ENCODE assay signal across 10 mouse cellular contexts in the genomic region with DNA sequence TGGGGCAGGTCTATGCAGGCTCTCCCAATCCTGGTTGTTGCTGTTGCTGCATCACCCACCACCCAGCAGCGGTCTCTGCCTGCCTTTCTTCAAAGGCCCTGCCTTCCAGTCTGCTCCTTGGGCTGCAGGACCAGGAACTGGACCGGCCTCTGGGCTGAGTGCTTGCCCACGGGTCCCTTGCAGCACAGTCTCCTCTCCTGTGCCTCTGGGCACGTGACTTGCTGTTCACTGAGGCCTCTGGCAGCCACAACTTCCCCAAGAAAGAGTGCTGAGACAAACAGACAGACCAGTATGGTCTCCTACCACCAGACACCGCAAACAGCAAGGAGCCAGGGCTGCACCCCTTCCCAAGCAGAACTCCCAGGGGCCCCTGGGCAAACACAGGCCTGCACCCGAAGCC. TPM values are rescaled to one million over a fixed set of nuclear protein-coding genes. Genes with fewer than 3 reads are reported as not detected.
DNase-seq lines count a peak whose midpoint lies in the region; ATAC-seq and TF ChIP-seq lines count a peak whose summit lies in the region.
"Had no signal": no experiment of that assay in that cellular context is flagged by ENCODE, and none has a peak within 500 bp of the region (broad histone marks: within the 10 kb centered on the region; RNA-seq: fewer than 3 reads in every experiment).

No protein-coding gene starts in this region.

- H3K4me1 ChIP-seq in kidney, adult 2 months (ENCODE audit: control insufficient read depth, insufficient read depth, low read length), result peaks cover 49% of the 10 kb centered on the region; the same call in 1 of the 2 replicates
- peaks cover 72% of the 10 kb centered on the region for H3K4me1 ChIP-seq in bone marrow macrophage, adult 2 months (ENCODE audit: control insufficient read depth, insufficient read depth, low read length)
- peaks cover 82% of the 10 kb centered on the region for H3K4me1 ChIP-seq in heart, embryonic 15.5 days (replicated peaks)
- peaks cover 9% of the 10 kb centered on the region for H3K4me1 ChIP-seq in forebrain, embryonic 13.5 days

- intact Hi-C loops in left cerebral cortex, postnatal 25 days (cut with DNase I), result no loop called here

- 0 out of 2 replicates have a peak overlapping the region, but pooled peaks have one; percentile 19 for H3K27ac ChIP-seq in kidney, adult 2 months (ENCODE audit: insufficient read depth, low read depth, low read length)
- peak overlapping the region; percentile 96 for H3K27ac ChIP-seq in bone marrow macrophage, adult 2 months (ENCODE audit: insufficient read depth, low read depth, low read length)
- H3K27ac ChIP-seq in heart, embryonic 15.5 days, result no peak overlapping the region
- no peak overlapping the region for H3K27ac ChIP-seq in forebrain, embryonic 13.5 days
- H3K27ac ChIP-seq: midbrain, embryonic 13.5 days had no signal

- TF ChIP-seq CTCF in kidney, adult 2 months (conservative IDR thresholded peaks at IDR 0.05; ENCODE audit: insufficient read depth, insufficient read length, low read depth, low read length), result no peak
- no peak for TF ChIP-seq CTCF in bone marrow macrophage, adult 2 months (IDR thresholded peaks at IDR 0.05; ENCODE audit: low read depth, low read length)

- 0 out of 2 replicates have a peak overlapping the region, but pooled peaks have one; percentile 0 for H3K4me2 ChIP-seq in heart, embryonic 15.5 days
- H3K4me2 ChIP-seq in forebrain, embryonic 13.5 days, result no peak overlapping the region
- H3K4me2 ChIP-seq: midbrain, embryonic 13.5 days had no signal

- no peak overlapping the region for H3K4me3 ChIP-seq in kidney, adult 2 months (ENCODE audit: insufficient read depth, low read depth, low read length)
- H3K4me3 ChIP-seq in bone marrow macrophage, adult 2 months (ENCODE audit: insufficient read depth, low read length), result peak overlapping the region; percentile 34
- no peak overlapping the region for H3K4me3 ChIP-seq in heart, embryonic 15.5 days
- H3K4me3 ChIP-seq in forebrain, embryonic 13.5 days, result no peak overlapping the region
- H3K4me3 ChIP-seq: midbrain, embryonic 13.5 days had no signal

- ATAC-seq in heart, embryonic 15.5 days (replicated peaks; ENCODE audit: insufficient number of reproducible peaks, insufficient read depth, low FRiP score, low read depth), result no peak
- no peak for ATAC-seq in forebrain, embryonic 13.5 days
- ATAC-seq: midbrain, embryonic 13.5 days had no signal

- DNase-seq in kidney, adult 2 months, result no peak
- no peak for DNase-seq in kidney, postnatal 4 days
- peak; percentile 69 for DNase-seq in lung, postnatal 36 days
- DNase-seq in T-cell, adult 2 months (ENCODE audit: low spot score), result no peak
- no peak for DNase-seq in left cerebral cortex, postnatal 25 days (ENCODE audit: low spot score in 2 of 2)
- DNase-seq: right cerebral cortex, adult 18-20 months had no signal

- no peak for TF ChIP-seq POLR2A in kidney, adult 2 months (IDR thresholded peaks at IDR 0.05; ENCODE audit: low read depth, low read length)
- TF ChIP-seq POLR2A in bone marrow macrophage, adult 2 months (IDR thresholded peaks at IDR 0.05; ENCODE audit: borderline replicate concordance, low read depth, low read length), result no peak

- H3K27me3 ChIP-seq in kidney, adult 2 months (replicated peaks; ENCODE audit: control insufficient read depth, insufficient read depth, low read length), result no peaks in the 10 kb centered on the region
- no peaks in the 10 kb centered on the region for H3K27me3 ChIP-seq in heart, embryonic 15.5 days
- H3K27me3 ChIP-seq in forebrain, embryonic 13.5 days, result peaks cover 20% of the 10 kb centered on the region

- no peaks in the 10 kb centered on the region for H3K9me3 ChIP-seq in heart, embryonic 15.5 days (replicated peaks)
- no peaks in the 10 kb centered on the region for H3K9me3 ChIP-seq in forebrain, embryonic 13.5 days (replicated peaks)
- H3K9me3 ChIP-seq: midbrain, embryonic 13.5 days had no signal

- no peak overlapping the region for H3K9ac ChIP-seq in heart, embryonic 15.5 days
- no peak overlapping the region for H3K9ac ChIP-seq in forebrain, embryonic 13.5 days
- H3K9ac ChIP-seq: midbrain, embryonic 13.5 days had no signal

- WGBS in kidney, adult 2 months, result 73% methylated on average over 6 of the region's 6 CpGs
- WGBS in heart, embryonic 15.5 days, result 69% methylated on average over 6 of the region's 6 CpGs
- WGBS in forebrain, embryonic 13.5 days, result 85% methylated on average over 6 of the region's 6 CpGs

- no peaks in the 10 kb centered on the region for H3K36me3 ChIP-seq in kidney, adult 2 months (ENCODE audit: control insufficient read depth, insufficient read depth, low read length)
- H3K36me3 ChIP-seq in heart, embryonic 15.5 days, result no peaks in the 10 kb centered on the region
- H3K36me3 ChIP-seq in forebrain, embryonic 13.5 days (ENCODE audit: poor library complexity, severe bottlenecking), result no peaks in the 10 kb centered on the region
- H3K36me3 ChIP-seq: midbrain, embryonic 13.5 days had no signal

RNA-seq across cellular contexts. Expression of gene Ldlrap1, which starts 5.5 kb away (rescaled TPM):
- 21.8 and 22.0 TPM in 2 replicates for polyA plus RNA-seq in kidney, adult 2 months (2012; rRNA removed)
- 34.0 and 36.2 TPM in 2 replicates for polyA plus RNA-seq in bone marrow macrophage, adult 2 months (2012; ENCODE audit: insufficient read depth, insufficient read length, missing spikeins)
- 11.6 and 16.0 TPM in 2 replicates for polyA plus RNA-seq in heart, embryonic 15.5 days (2015; fragmentation: Nextera tagmentation; extraction: Ambion mirVana)
- 2.6 and 2.7 TPM in 2 replicates for polyA plus RNA-seq in forebrain, embryonic 13.5 days (2015; fragmentation: Nextera tagmentation; extraction: Ambion mirVana)
- total RNA-seq in left cerebral cortex, postnatal 25 days (2021), result 1 to 10 TPM; 2.7 TPM

RNA-seq across cellular contexts. Expression of gene Man1c1, which starts 58.3 kb away (rescaled TPM):
- 4.6 and 4.7 TPM in 2 replicates for polyA plus RNA-seq in kidney, adult 2 months (2012; rRNA removed)
- polyA plus RNA-seq in bone marrow macrophage, adult 2 months (2012; ENCODE audit: insufficient read depth, insufficient read length, missing spikeins), result 87.4 and 93.7 TPM in 2 replicates
- polyA plus RNA-seq in heart, embryonic 15.5 days (2015; fragmentation: Nextera tagmentation; extraction: Ambion mirVana), result 5.1 and 6.6 TPM in 2 replicates
- polyA plus RNA-seq in forebrain, embryonic 13.5 days (2015; fragmentation: Nextera tagmentation; extraction: Ambion mirVana), result 1.6 TPM in 2 replicates
- total RNA-seq in left cerebral cortex, postnatal 25 days (2021), result 10 to 100 TPM; 42.3 to 42.7 TPM

Comparison
In these comparisons a context has a peak if more than half of its experiments do, and no peak if none do; other contexts are left out.
1. H3K27ac ChIP-seq: peak in kidney, adult 2 months (single experiment) and bone marrow macrophage, adult 2 months (single experiment); none in heart, embryonic 15.5 days (single experiment) and forebrain, embryonic 13.5 days (single experiment).
2. RNA of gene Man1c1, which starts 58.3 kb away (polyA plus RNA-seq): 87.4 to 93.7 TPM in bone marrow macrophage, adult 2 months; 5.1 to 6.6 TPM in heart, embryonic 15.5 days, 4.6 to 4.7 TPM in kidney, adult 2 months and 1.6 TPM in forebrain, embryonic 13.5 days; every median in the first group is over 10 times any median in the second.